Mouse (Mus musculus): ENCODE measurements around the gene Gadl1. TPM values are rescaled to one million over a fixed set of nuclear protein-coding genes. Genes with fewer than 3 reads are reported as not detected.
"Not testable (repeated sequence)": the region's sequence is repeated elsewhere in the genome, so short reads cannot be mapped to it uniquely, and the experiment has no call there.

Gene Gadl1
- total and polyA plus RNA-seq, 2 experiments from 2014 or later, result 1.1 to 2.6 TPM

DNA sequence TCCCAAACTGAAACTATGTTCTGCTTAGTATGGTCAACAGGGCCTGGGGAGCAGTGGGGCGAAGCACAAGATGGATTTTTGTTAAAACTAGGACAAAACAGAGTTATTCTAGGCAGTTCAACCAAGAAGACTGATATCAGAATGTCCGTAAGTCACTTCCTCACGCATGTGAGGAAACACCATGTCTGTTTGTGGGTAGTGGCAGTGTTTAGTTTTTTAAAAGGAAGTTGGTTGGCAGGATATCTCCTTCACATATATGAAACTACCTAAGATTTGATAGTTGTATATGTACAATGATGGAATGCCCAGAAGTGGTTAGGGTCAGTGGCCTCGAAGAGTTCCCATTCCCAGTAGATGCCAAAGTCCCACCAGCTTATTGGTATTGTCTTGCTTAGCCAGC is 149.2 kb downstream of the Gadl1 start:
- H3K4me3 ChIP-seq (ENCODE audit: low read depth, low read length), result no peak overlapping the region
- no peaks in the 10 kb centered on the region for H3K36me3 ChIP-seq (replicated peaks; ENCODE audit: control insufficient read depth, insufficient read depth, low read length)
- no peaks in the 10 kb centered on the region for H3K27me3 ChIP-seq (ENCODE audit: control insufficient read depth, insufficient read depth, low read length)
- no peak overlapping the region for H3K27ac ChIP-seq (ENCODE audit: low read depth)
- 0 out of 2 replicates have a peak, but pooled peaks cover 3% of the 10 kb centered on the region for H3K9me3 ChIP-seq (replicated peaks; ENCODE audit: control insufficient read depth, low read length)
- no peaks in the 10 kb centered on the region for H3K4me1 ChIP-seq (ENCODE audit: control insufficient read depth, insufficient read depth)
- DNase-seq (ENCODE audit: low spot score), result no peak
- H3K4me2 ChIP-seq (ENCODE audit: low read depth, low read length), result no peak overlapping the region
- TF ChIP-seq CTCF (IDR thresholded peaks at IDR 0.05; ENCODE audit: low read depth) (no peak), EP300 (IDR thresholded peaks at IDR 0.05; ENCODE audit: low read depth) (no peak)
- 72% methylated on average over 4 of the region's 4 CpGs for WGBS
- no peak overlapping the region for H3K9ac ChIP-seq (replicated peaks; ENCODE audit: low read depth, low read length)
- no peak for ATAC-seq (ENCODE audit: insufficient read depth, low read depth)

GRCm38 (mm10) chr9:116059156-116059555 is 149.9 kb downstream of the Gadl1 start:
- DNase-seq (ENCODE audit: low spot score), result no peak

DNA sequence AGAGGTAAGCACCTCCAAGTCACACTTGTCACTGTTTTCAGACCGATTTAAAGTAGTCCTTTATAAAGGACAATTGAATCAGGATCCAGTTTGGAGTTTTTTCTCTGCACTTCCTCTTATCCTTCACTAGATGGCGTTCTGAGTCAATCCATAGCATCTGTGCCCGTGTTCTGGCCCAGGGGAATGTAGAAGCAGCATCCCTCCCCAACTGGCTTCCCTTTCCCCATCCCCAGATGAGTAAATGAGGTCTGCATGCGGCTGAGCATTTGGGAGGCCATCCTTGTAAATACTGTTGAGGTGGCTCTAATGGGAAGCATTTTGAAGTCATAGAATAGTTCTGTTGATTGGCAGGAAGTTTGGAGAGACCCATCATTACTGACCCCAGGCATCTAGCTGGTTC is 151.4 kb downstream of the Gadl1 start:
- WGBS, result 8% methylated on average over 4 of the region's 4 CpGs
- TF ChIP-seq EP300 (IDR thresholded peaks at IDR 0.05; ENCODE audit: low read depth) (no peak), CTCF (IDR thresholded peaks at IDR 0.05; ENCODE audit: low read depth) (peak; percentile 71)
- DNase-seq (ENCODE audit: low spot score), result peak; percentile 13
- H3K36me3 ChIP-seq (replicated peaks; ENCODE audit: control insufficient read depth, insufficient read depth, low read length), result no peaks in the 10 kb centered on the region
- H3K4me3 ChIP-seq (ENCODE audit: low read depth, low read length), result no peak overlapping the region
- no peak for ATAC-seq (ENCODE audit: insufficient read depth, low read depth)
- 0 out of 2 replicates have a peak, but pooled peaks cover 3% of the 10 kb centered on the region for H3K9me3 ChIP-seq (replicated peaks; ENCODE audit: control insufficient read depth, low read length)
- H3K9ac ChIP-seq (replicated peaks; ENCODE audit: low read depth, low read length), result no peak overlapping the region
- no peaks in the 10 kb centered on the region for H3K4me1 ChIP-seq (ENCODE audit: control insufficient read depth, insufficient read depth)
- H3K27ac ChIP-seq (ENCODE audit: low read depth), result no peak overlapping the region
- no peak overlapping the region for H3K4me2 ChIP-seq (ENCODE audit: low read depth, low read length)
- H3K27me3 ChIP-seq (ENCODE audit: control insufficient read depth, insufficient read depth, low read length), result no peaks in the 10 kb centered on the region

More at GRCm38 (mm10) chr9:116059156-116059555, 149.9 kb downstream of the Gadl1 start:
- 47% methylated on average over 4 of the region's 4 CpGs for WGBS
- ATAC-seq (ENCODE audit: insufficient read depth, low read depth), result 0 out of 2 replicates have a peak, but pooled peaks have one; percentile 27
- Histone ChIP-seq H3K36me3 (replicated peaks; ENCODE audit: control insufficient read depth, insufficient read depth, low read length) (no peaks in the 10 kb centered on the region), H3K9me3 (replicated peaks; ENCODE audit: control insufficient read depth, low read length) (0 out of 2 replicates have a peak, but pooled peaks cover 3% of the 10 kb centered on the region), H3K27me3 (ENCODE audit: control insufficient read depth, insufficient read depth, low read length) (no peaks in the 10 kb centered on the region), H3K27ac (ENCODE audit: low read depth) (no peak overlapping the region), H3K4me3 (ENCODE audit: low read depth, low read length) (no peak overlapping the region), H3K9ac (replicated peaks; ENCODE audit: low read depth, low read length) (no peak overlapping the region), H3K4me1 (ENCODE audit: control insufficient read depth, insufficient read depth) (no peaks in the 10 kb centered on the region), H3K4me2 (ENCODE audit: low read depth, low read length) (no peak overlapping the region)
- TF ChIP-seq EP300 (IDR thresholded peaks at IDR 0.05; ENCODE audit: low read depth) (no peak), CTCF (IDR thresholded peaks at IDR 0.05; ENCODE audit: low read depth) (peak; percentile 40)

DNA sequence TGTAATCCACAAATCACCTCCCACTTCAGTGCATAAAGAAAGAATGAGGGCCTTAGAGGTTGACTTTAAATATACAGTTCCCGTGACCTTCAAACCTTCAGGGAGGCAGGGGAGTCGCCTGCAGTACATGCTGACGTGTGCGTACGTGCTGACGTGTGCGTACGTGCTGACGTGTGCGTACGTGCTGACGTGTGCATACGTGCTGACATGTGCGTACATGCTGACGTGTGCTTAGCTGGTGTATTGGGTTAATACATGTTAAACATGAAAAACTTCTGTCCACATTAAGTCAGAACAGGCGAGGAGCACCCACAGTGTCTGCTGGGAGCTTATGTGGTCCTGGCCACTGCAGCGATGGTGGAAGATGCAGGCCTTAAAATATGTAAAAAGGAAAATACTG is 155.5 kb downstream of the Gadl1 start:
- Histone ChIP-seq H3K4me2 (ENCODE audit: low read depth, low read length) (no peak overlapping the region), H3K9me3 (replicated peaks; ENCODE audit: control insufficient read depth, low read length) (no peaks in the 10 kb centered on the region), H3K4me3 (ENCODE audit: low read depth, low read length) (no peak overlapping the region), H3K36me3 (replicated peaks; ENCODE audit: control insufficient read depth, insufficient read depth, low read length) (no peaks in the 10 kb centered on the region), H3K27me3 (ENCODE audit: control insufficient read depth, insufficient read depth, low read length) (no peaks in the 10 kb centered on the region), H3K9ac (replicated peaks; ENCODE audit: low read depth, low read length) (no peak overlapping the region), H3K27ac (ENCODE audit: low read depth) (no peak overlapping the region), H3K4me1 (ENCODE audit: control insufficient read depth, insufficient read depth) (no peaks in the 10 kb centered on the region)
- TF ChIP-seq EP300 (IDR thresholded peaks at IDR 0.05; ENCODE audit: low read depth) (no peak), CTCF (IDR thresholded peaks at IDR 0.05; ENCODE audit: low read depth) (no peak)
- DNase-seq (ENCODE audit: low spot score) (no peak), ATAC-seq (ENCODE audit: insufficient read depth, low read depth) (no peak)
- 76% methylated on average over 17 of the region's 17 CpGs for WGBS

DNA sequence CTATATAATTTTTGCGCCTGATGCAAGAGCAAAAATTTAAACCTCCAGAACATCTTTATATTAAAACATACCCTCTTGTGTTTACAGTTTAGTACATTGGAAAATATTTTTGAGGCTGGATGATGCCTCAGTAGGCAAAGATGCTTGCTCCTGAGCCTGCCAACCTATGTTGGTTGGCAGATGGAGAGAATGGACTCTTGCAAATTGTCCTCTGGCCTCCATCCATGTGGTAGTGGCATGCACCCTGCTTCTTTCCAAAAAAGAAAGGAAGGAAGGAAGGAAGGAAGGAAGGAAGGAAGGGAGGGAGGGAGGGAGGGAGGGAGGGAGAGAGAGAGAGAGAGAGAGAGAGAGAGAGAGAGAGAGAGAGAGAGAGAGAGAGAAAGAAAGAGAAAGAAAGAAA is 162.3 kb downstream of the Gadl1 start:
- H3K9me3 ChIP-seq (replicated peaks; ENCODE audit: control insufficient read depth, low read length); DNase-seq (ENCODE audit: low spot score); H3K27me3 ChIP-seq (ENCODE audit: control insufficient read depth, insufficient read depth, low read length); H3K4me1 ChIP-seq (ENCODE audit: control insufficient read depth, insufficient read depth); H3K9ac ChIP-seq (replicated peaks; ENCODE audit: low read depth, low read length); H3K27ac ChIP-seq (ENCODE audit: low read depth); H3K4me3 ChIP-seq (ENCODE audit: low read depth, low read length); H3K4me2 ChIP-seq (ENCODE audit: low read depth, low read length); H3K36me3 ChIP-seq (replicated peaks; ENCODE audit: control insufficient read depth, insufficient read depth, low read length); ATAC-seq (ENCODE audit: insufficient read depth, low read depth): not testable (repeated sequence)
- 95% methylated on average over 1 of the region's 1 CpGs for WGBS

DNA sequence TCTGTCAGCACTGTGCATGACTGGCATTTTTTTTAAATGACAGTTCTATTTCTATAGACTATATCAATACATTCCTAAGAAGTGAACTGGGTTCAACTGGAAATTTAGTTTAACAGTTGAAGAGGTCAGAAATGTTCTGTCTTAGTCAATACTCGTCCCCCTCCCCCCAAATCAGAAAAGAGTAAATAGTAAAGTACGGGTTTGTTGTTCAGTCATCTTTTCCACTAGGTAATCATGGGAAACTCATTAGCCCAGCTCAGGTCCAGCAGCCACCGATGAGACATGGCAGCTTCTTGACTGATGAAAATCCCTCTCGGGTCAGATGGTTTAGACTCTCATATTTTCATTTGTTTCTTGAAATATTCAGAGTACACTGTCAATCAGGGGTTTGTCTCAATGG is 166.9 kb downstream of the Gadl1 start:
- Histone ChIP-seq H3K27me3 (ENCODE audit: control insufficient read depth, insufficient read depth, low read length) (no peaks in the 10 kb centered on the region), H3K9ac (replicated peaks; ENCODE audit: low read depth, low read length) (no peak overlapping the region), H3K9me3 (replicated peaks; ENCODE audit: control insufficient read depth, low read length) (no peaks in the 10 kb centered on the region), H3K27ac (ENCODE audit: low read depth) (no peak overlapping the region), H3K4me3 (ENCODE audit: low read depth, low read length) (no peak overlapping the region), H3K4me2 (ENCODE audit: low read depth, low read length) (no peak overlapping the region), H3K4me1 (ENCODE audit: control insufficient read depth, insufficient read depth) (no peaks in the 10 kb centered on the region), H3K36me3 (replicated peaks; ENCODE audit: control insufficient read depth, insufficient read depth, low read length) (no peaks in the 10 kb centered on the region)
- WGBS, result 73% methylated on average over 4 of the region's 4 CpGs
- ATAC-seq (ENCODE audit: insufficient read depth, low read depth) (no peak), DNase-seq (ENCODE audit: low spot score) (no peak)
- no peak for TF ChIP-seq EP300 (IDR thresholded peaks at IDR 0.05; ENCODE audit: low read depth)
- TF ChIP-seq CTCF (IDR thresholded peaks at IDR 0.05; ENCODE audit: low read depth), result no peak

Data from heart, postnatal 0 days (tissue).